Mouse (Mus musculus) small intestine, adult 2 months (tissue): ENCODE measurements around the gene Pkp1.

Source experiments
- CTCF ChIP-seq: fragments of 200-500 bp; IDR thresholded peaks from 2 replicates; pipeline ENCODE4 v1.5.1; 2012; ENCODE audit warnings: low read depth, mild to moderate bottlenecking, control low read depth, inconsistent platforms, low read length, moderate library complexity, mixed read lengths; ENCODE audit not compliant: insufficient replicate concordance, insufficient read length; ENCODE audit errors: extremely low read depth
- POLR2A ChIP-seq: fragments of 200-500 bp; IDR thresholded peaks from 2 replicates; pipeline ENCODE4 v1.6.1; 2012; ENCODE audit warnings: low read depth, mild to moderate bottlenecking, control low read depth, inconsistent platforms, low read length, moderate library complexity

GRCm38 (mm10) chr1:135843519-135844262, 75.3 kb downstream of the Pkp1 start:
- TF ChIP-seq CTCF: no peak
- no peak for TF ChIP-seq POLR2A
